14 mouse cellular contexts compared by ENCODE assay signal in genomic region chr9:103078194-103078691, GRCm38 (mm10). TPM values are rescaled to one million over a fixed set of nuclear protein-coding genes. Genes with fewer than 3 reads are reported as not detected.
DNase-seq lines count a peak whose midpoint lies in the region; TF ChIP-seq lines count a peak whose summit lies in the region.
"Had no signal": no experiment of that assay in that cellular context is flagged by ENCODE, and none has a peak within 500 bp of the region (broad histone marks: within the 10 kb centered on the region; RNA-seq: fewer than 3 reads in every experiment).

No protein-coding gene starts in this region.

- H3ac ChIP-seq in myocyte (ENCODE audit: control insufficient read depth, insufficient read length) = no peak overlapping the region

- TF ChIP-seq CTCF in kidney, adult 2 months (conservative IDR thresholded peaks at IDR 0.05; ENCODE audit: insufficient read depth, insufficient read length, low read depth, low read length) = no peak

- H3K4me2 ChIP-seq in myocyte (ENCODE audit: low read depth) = peak overlapping the region; percentile 26
- H3K4me2 ChIP-seq: forebrain, embryonic 13.5 days; heart, embryonic 13.5 days; midbrain, embryonic 13.5 days had no signal

- H3K79me2 ChIP-seq in myocyte (ENCODE audit: control insufficient read depth, insufficient read depth) = no peaks in the 10 kb centered on the region

- no peaks in the 10 kb centered on the region for H3K36me3 ChIP-seq in kidney, adult 2 months (ENCODE audit: control insufficient read depth, insufficient read depth, low read length)
- H3K36me3 ChIP-seq in myocyte (ENCODE audit: control insufficient read depth, insufficient read depth) = no peaks in the 10 kb centered on the region
- H3K36me3 ChIP-seq: heart, embryonic 13.5 days; midbrain, embryonic 13.5 days had no signal

- H3K27me3 ChIP-seq in kidney, adult 2 months (replicated peaks; ENCODE audit: control insufficient read depth, insufficient read depth, low read length) = no peaks in the 10 kb centered on the region
- H3K27me3 ChIP-seq in myocyte (ENCODE audit: control insufficient read depth, insufficient read depth, insufficient read length) = no peaks in the 10 kb centered on the region
- H3K27me3 ChIP-seq: forebrain, embryonic 13.5 days; heart, embryonic 13.5 days; midbrain, embryonic 13.5 days had no signal

- 72% methylated on average over 6 of the region's 6 CpGs for WGBS in kidney, adult 2 months

- TF ChIP-seq POLR2A in kidney, adult 2 months (IDR thresholded peaks at IDR 0.05; ENCODE audit: low read depth, low read length) = no peak
- no peak for TF ChIP-seq POLR2A in myocyte (IDR thresholded peaks at IDR 0.05; ENCODE audit: insufficient read length, low read depth)

- peaks cover 7% of the 10 kb centered on the region; the same call in 1 of the 2 replicates for H3K4me1 ChIP-seq in kidney, adult 2 months (ENCODE audit: control insufficient read depth, insufficient read depth, low read length)
- H3K4me1 ChIP-seq: forebrain, embryonic 13.5 days; midbrain, embryonic 13.5 days had no signal

- H3K4me3 ChIP-seq in kidney, adult 2 months (ENCODE audit: insufficient read depth, low read depth, low read length) = no peak overlapping the region
- no peak overlapping the region for H3K4me3 ChIP-seq in myocyte
- H3K4me3 ChIP-seq: forebrain, embryonic 13.5 days; heart, embryonic 13.5 days; midbrain, embryonic 13.5 days had no signal

- DNase-seq in kidney, adult 2 months = peak; percentile 60
- DNase-seq in kidney, adult 18-20 months = no peak
- peak; percentile 30 to 31 for DNase-seq in adrenal gland, postnatal 36 days
- DNase-seq in kidney, postnatal 36 days = peak; percentile 34 to 37
- no peak for DNase-seq in retina, embryonic 14.5 days (ENCODE audit: low spot score)
- no peak for DNase-seq in cerebellum, postnatal 14 days
- DNase-seq in liver = no peak
- DNase-seq: cerebellum, postnatal 36 days; gastrocnemius, postnatal 14 days had no signal

- H3K27ac ChIP-seq in kidney, adult 2 months (ENCODE audit: insufficient read depth, low read depth, low read length) = no peak overlapping the region
- H3K27ac ChIP-seq: forebrain, embryonic 13.5 days; heart, embryonic 13.5 days; liver, embryonic 14.5 days; midbrain, embryonic 13.5 days had no signal

TF ChIP-seq in myocyte, 11 proteins besides CTCF, POLR2A, EP300 and RAD21:
- TF ChIP-seq CEBPB (IDR thresholded peaks at IDR 0.05; ENCODE audit: insufficient read depth, poor library complexity, severe bottlenecking) = no peak
- TF ChIP-seq USF1 (IDR thresholded peaks at IDR 0.05; ENCODE audit: low read depth) = no peak
- no peak for TF ChIP-seq SRF (IDR thresholded peaks at IDR 0.05; ENCODE audit: control insufficient read depth, insufficient read length, low read depth)
- no peak for TF ChIP-seq MAX (IDR thresholded peaks at IDR 0.05; ENCODE audit: low read depth)
- no peak for TF ChIP-seq MYOG (IDR thresholded peaks at IDR 0.05; ENCODE audit: control insufficient read depth in 1 of 3, insufficient read depth in 1 of 3, insufficient read length in 2 of 3, low read depth in 2 of 3)
- TF ChIP-seq TCF3 (IDR thresholded peaks at IDR 0.05; ENCODE audit: insufficient read length, low read depth) = no peak
- no peak for TF ChIP-seq POLR2AphosphoS2 (IDR thresholded peaks at IDR 0.05; ENCODE audit: insufficient read length, low read depth)
- no peak for TF ChIP-seq REST (IDR thresholded peaks at IDR 0.05; ENCODE audit: insufficient read depth, insufficient read length)
- TF ChIP-seq TCF12 (IDR thresholded peaks at IDR 0.05; ENCODE audit: insufficient read depth, poor library complexity, severe bottlenecking) = no peak
- no peak for TF ChIP-seq E2F4 (IDR thresholded peaks at IDR 0.05; ENCODE audit: insufficient read depth)
- TF ChIP-seq MYOD1 (IDR thresholded peaks at IDR 0.05; ENCODE audit: control insufficient read depth in 1 of 3, insufficient read length in 2 of 3, low read depth in 2 of 3) = no peak
TF ChIP-seq in myocyte: peak in this region for 0.

RNA-seq across cellular contexts. Expression of gene Rab6b, which starts 33.3 kb away (rescaled TPM):
- polyA plus RNA-seq in kidney, adult 2 months (2012; rRNA removed) = 2.7 and 3.8 TPM in 2 replicates
- 1 to 10 TPM; 2.8 to 3.0 TPM for total RNA-seq in adrenal gland, postnatal 36 days (2021)
- polyA plus RNA-seq in myocyte (2012; fragmentation: generic; extraction: Trizol) = 2.4 TPM

Comparison
In these comparisons a context has a peak if more than half of its experiments do, and no peak if none do; other contexts are left out.
1. DNase-seq: peak in kidney, adult 2 months (single experiment), adrenal gland, postnatal 36 days (2 of 2) and kidney, postnatal 36 days (2 of 2); none in kidney, adult 18-20 months (single experiment), retina, embryonic 14.5 days (single experiment), cerebellum, postnatal 14 days (0 of 2) and liver (single experiment).